Mouse (Mus musculus): ENCODE measurements around the gene Ubr4.

The Ubr4 gene

DNA sequence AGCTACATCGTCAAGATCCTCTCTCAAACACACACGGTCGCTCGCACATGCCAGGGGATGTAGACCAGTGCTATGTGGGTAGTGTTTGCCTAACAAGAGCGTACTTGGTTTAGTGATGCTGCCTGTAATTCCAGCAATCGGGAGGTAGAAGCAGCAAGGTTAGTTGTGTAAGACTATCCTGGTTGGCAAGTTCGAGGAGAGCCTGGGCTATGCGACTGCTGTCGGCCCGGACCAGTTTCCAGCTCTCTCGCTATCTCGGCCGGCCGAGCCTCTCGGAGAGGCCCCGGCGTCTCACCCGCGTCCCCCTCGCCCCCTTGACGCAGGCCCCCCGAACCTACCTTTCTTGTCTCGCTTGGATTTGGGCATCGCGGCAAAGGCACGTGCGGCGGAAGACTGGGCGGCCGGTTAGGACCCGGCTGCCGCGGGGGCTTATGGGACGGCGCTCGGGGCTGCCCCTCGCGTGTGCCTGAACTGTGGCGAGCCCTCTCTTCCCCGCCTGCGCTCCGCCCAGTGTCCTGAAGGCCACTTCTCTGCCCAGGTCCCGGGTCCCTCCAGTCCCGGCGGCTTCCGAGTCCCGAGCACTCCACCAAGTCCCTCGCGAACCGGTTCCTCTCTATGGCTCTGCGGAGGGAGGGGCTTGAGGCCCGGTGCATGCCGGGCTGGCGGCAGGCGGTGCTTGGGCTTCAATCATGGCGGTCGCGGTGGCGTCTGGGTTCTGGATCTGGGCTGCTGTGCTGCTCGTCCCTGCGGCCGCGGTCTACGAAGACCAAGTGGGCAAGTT, at the start of gene Ubr4, which contains the start of the genes Mrto4 and Emc1:
Gene Ubr4, plus strand, starts transcription at position 679 of the 781 bp plus-strand sequence.
Gene Mrto4, minus strand, starts transcription at position 646 of the 781 bp plus-strand sequence.
Gene Emc1, plus strand, starts transcription at position 657 of the 781 bp plus-strand sequence.
- peak; percentile 75 for DNase-seq (ENCODE audit: low spot score)

DNA sequence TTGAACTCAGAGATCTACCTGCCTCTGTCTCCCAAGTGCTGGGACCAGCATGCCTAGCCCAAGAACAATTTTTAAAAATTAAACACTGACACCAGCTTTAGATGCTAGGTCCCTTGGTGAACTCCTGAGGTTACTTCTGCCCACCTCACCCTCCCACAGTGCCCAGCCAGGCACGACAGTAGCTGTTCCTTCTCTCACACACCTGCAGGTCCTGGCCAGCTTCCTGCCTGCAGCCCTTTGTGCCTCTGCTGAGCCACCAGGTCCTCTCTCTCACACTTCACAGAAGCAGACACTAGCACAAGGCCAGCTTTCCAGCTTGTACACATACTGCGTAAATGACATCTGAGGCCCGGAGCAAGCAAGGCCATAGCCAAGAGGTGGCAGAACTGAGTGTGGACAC, 46.9 kb upstream of the Ubr4 start:
- DNase-seq (ENCODE audit: low spot score) = no peak

DNA sequence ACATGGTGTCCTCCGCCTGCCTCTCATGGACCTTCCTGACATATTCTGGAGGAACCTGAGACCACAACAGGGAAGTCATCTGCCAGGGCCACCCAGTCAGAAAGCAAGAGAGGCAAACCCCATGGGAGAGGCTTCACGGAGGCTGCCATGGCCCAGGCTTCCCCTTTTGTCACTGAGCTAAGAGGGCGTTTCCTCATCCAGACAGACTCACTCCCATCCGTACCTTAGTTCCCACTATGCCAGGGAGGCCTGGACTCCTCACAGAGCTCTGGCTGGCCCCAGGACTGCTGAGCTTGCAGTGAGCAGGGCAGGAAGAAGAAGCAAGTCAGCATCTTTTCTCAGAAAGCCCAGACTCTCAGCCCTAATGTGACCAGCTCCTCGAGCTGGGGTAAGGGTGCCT, 44.5 kb upstream of the Ubr4 start:
- DNase-seq (ENCODE audit: low spot score) = no peak

DNA sequence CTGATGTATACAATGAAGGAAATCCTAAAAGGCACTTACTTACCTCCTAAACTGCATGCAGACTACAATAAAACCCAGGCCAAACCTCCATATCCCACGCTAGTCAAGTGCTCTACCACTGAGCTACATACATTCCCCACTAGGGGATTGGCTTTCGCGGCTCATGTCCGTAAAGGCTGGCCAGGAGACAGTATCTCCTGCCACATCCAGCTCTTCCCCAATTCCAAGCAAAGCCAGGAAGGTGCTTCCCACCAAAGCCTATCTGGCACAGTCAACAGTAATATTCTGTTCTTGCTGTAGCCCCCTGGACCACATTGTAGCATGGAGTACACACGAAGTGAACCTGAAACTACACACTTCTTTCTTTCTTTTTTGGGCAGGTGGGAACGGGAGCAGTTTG, 42.8 kb upstream of the Ubr4 start:
- no peak for DNase-seq (ENCODE audit: low spot score)

DNA sequence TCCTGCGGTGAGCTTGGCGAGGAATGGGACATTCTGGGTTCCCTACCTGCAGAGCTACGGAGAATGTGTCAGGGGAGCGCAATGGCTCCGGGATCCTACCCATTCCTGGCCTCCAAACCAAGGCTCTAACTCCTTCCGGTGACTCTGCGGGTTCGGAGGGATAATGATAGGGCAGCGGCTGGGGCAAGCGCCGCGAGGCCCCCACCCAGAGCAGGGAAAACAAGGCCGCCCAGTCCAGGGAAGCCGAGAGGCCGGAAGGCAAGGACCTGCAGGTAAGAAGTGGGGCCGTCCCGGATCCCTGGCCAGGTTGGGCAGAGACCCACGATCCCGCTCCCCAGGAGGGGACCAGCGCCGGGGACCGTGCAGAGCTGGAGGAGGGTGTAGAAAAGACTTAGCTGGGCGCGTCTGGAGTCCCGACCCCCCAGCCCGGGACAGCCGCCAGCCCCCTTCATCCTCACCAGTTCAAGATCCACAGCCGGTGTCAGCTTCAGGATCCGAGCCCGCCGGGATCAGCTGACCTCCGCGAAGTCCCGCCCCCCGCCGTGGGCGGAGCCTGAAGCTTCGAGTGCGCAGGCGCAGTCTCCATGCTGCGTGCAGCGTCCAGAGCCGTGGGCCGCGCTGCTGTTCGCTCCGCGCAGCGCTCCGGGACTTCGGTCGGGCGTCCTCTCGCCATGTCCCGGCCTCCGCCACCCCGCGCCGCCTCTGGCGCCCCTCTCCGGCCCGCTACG, 42.1 kb upstream of the Ubr4 start, which contains the start of the genes Pqlc2 and Akr7a5:
Gene Pqlc2, minus strand, starts transcription at position 538 of the 728 bp plus-strand sequence.
Gene Akr7a5, plus strand, starts transcription at position 574 of the 728 bp plus-strand sequence.
- DNase-seq (ENCODE audit: low spot score) = peak; percentile 90

DNA sequence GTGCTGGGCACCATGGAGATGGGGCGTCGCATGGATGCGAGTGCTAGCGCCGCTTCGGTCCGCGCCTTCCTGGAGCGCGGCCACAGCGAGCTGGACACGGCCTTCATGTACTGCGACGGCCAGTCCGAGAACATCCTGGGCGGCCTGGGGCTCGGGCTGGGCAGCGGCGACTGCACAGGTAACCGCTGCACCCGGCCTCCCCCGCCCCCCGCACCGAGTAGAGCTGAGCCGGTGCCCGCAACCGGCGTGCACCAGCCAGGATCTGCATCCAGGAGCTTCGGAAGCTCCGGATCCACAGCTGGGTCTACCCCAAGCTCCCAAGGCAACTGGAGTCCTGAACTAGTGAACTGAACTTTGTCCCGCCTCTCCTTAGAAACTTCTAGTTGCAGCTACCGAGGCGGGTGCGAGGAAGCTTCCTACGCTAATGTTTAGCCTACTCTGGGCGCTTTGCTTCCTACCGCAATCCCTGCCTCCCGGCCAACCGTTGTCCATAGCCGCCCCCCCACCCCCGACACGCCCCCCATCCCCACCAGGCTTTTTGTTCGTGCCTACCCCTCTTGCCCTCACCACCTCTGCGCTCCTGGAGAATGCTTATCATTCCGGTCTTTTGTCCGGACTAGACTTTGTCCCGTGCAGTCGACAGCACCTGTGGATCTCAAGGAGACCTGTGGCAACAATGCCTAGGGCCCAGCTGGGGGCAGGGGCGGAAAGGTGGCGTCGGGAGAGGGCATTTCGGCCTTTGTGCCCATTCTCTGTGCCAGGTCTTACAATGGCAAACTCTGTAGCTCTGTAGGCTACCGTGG, 41.3 kb upstream of the Ubr4 start:
- DNase-seq (ENCODE audit: low spot score) = no peak

DNA sequence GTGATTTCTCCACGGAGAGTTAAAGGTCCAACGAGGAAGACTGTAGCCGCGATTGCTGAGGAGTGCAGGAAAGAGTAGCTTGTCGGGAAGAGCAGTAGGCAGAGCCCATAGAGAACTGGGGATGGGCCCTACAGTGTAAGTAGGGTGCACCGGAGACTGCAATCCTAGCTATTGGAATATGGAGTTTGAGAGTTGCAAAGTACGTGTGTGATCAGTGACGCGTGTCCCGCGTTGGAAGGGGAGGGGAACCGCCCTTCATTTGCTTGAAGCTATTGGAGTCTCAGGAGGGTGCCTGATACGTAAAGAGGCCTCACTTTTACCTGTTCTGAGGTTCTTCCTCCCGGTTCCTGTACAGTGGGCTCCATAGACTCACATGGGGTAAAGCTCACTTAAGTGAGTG, 40.7 kb upstream of the Ubr4 start:
- DNase-seq (ENCODE audit: low spot score) = no peak

DNA sequence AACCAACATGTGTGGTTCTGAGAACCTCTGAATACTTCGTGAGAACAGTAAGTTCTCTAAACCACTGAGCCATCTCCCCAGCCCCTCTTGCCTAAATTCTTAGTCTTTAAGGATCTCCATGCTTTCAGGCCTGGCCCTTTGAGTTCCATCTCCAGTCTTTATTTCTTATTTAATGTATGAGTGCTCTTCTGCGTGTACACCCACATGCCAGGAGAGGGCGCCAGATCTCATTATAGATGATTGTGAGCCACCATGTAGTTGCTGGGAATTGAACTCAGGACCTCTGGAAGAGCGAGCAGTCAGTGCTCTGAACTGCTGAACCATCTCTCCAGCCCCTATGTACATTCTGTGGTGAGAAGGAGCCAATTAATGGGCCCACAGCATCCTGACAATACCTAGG, 39.8 kb upstream of the Ubr4 start:
- DNase-seq (ENCODE audit: low spot score) = no peak

DNA sequence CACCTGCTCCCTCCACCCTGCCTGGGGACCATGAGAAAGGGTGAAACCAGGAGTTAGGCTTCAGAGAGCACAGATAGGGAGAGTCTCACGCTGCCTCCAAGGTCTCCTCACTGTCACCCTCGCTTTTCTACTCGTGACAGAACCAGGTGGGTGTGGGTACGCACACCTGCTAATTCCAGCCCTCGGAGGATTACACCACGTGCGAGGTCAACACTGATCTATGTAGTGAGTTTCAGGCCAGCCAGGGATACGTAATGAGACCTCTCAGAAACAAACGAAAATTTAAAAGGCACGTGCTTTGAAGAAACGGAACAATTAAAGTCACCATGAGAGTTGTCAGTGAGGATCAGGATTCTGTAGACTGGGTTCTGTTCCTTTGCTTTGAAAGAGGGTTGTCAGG, 34.0 kb upstream of the Ubr4 start:
- no peak for DNase-seq (ENCODE audit: low spot score)

DNA sequence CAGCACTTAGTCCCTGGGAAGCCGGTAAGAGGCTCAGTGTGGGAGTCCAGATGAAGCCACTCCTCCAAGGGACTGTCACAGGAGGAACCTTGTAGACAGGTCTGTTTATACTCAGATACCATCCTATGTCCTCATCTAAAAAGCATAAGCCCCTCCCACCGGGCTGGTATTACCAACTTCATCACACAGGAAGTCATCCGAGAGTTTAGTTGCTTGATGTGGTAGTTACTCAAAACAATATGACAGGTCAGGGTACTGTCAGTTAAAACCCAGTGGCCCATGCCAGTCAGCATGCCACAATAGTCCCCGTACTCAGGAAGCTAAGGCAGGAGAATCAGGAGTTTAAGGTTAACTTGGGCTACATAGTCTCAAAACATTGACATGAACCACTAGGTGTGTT, 32.7 kb upstream of the Ubr4 start:
- DNase-seq (ENCODE audit: low spot score) = no peak

DNA sequence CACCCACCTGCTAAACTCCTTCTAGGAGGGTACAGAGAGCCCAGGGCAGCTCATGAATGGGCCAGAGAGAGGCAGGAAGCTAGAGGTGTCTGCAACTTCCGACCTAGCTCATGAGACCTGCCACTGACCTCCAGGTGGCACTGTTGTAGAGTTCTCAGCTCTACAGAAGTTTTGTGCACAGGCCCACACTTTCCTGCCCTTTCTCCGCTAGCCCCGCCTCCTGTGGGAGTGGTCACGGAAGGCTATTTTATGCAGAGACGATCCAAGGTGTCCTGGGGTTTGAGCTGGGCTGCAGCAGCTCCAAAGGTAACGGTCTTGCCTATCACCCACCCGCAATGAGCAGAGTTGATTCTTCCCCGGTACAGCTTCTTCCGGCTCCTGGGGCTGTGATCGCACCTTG, 21.8 kb upstream of the Ubr4 start:
- DNase-seq (ENCODE audit: low spot score) = peak; percentile 76

DNA sequence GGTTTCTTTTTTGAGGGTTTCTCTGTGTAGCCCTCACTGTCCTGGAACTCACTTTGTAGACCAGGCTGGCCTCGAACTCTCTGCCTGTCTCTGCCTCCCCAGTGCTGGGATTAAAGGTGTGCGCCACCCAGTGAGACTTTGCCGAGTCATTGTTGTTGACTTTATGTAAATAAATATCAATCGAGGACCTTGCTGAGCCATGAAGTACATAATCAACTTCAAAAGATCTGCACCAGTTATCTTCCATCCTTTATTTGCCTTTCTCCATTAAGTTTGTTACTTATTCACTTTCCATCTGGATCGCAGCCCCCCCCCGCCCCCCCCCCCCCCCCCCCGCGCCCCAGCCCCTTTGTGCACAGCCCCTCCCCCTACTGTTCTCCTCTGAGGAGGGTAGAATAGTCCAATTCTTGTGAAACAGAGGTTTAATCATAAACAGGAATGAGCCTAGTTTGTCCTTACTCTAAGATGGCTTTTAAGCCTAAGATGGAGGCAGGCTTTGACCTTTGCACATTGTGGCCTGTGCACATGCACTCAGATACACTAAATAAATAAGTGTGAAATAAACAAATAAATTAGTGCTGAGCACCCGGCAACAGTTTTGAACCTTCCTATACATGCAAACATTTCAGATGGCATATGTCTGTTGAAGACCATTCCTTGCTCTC, 17.6 kb upstream of the Ubr4 start:
- DNase-seq (ENCODE audit: low spot score) = no peak

DNA sequence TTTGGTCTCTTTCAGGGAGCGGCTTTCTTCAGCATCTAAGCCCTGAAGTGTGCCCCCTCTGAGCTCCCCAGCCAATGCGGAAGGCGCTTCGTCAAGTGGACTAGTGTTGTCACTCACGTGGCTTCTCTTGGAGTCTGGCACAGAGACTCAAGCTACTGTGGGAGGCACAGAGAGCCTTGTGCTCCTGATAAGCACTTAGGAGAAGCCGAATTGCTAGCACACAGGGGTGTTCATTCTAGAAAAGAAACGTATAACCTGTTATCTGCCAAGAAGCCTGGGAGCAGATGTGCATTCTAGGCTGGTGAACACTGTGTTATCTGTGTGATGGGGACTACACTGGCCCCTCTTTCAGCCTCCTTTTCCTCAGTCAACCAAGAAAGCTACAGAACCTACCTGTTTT, 16.9 kb upstream of the Ubr4 start:
- no peak for DNase-seq (ENCODE audit: low spot score)

DNA sequence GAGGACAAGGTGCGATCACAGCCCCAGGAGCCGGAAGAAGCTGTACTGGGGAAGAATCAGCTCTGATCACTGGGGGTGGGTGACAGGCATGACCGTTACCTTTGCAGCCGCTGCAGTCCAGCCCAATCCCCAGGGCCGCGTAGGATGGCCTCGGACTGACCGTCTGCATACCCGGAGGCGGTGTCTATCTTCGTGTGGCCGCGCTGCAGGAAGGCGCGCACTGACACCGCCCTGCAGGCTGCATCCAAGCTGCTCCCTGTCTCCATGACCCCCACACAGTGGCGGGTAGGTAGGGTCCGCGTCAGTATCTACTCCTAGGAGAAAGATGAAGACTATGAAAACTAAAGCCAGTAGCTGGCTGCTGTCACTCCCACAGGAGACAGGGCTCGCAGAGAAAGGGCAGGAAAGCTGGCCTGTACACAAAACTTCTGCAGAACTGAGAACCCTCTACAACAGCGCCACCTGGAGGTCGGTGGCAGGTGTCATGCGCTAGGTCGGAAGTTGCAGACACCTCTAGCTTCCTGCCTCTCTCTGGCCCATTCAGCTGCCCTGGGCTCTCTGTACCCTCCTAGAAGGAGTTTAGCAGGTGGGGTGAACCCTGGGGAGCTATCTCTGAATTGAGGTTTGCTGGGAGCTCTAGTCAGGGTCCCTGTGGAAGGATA, 15.5 kb upstream of the Ubr4 start:
- peak; percentile 49 for DNase-seq (ENCODE audit: low spot score)

DNA sequence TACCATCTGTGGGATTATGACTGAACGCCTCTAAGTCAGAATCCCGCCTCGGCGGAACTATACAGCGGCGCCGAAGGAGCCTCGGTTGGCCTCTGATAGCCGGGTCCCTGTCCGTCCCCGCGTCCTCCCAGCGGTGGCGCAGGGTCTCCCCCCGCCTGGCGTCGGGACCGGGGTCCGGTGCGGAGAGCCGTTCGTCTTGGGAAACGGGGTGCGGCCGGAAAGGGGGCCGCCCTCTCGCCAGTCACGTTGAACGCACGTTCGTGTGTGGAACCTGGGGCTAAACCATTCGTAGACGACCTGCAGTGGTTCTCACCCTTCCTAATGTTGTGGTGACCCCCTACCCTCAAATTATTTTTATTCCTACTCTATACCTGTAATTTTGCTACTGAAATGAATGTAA, 14.3 kb upstream of the Ubr4 start:
- DNase-seq (ENCODE audit: low spot score) = no peak

DNA sequence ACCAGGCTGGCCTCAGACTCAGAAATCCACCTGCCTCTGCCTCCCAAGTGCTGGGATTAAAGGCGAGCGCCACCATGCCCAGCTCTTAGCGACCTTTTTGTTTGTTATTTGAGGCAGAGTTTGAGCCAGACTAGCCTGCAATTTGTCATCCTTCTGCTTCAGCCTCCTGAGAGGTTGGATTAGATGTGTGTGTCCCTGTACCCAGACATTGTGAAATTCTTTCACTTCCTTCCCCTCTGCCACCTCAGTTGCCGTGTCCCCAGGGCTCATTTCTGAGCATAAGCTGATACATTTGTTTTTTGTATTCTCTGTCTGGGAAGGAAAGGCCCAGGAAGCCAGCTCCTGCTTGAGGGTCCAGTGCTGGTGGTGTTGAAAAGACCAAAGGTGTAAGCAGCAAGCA, 11.6 kb upstream of the Ubr4 start:
- no peak for DNase-seq (ENCODE audit: low spot score)

DNA sequence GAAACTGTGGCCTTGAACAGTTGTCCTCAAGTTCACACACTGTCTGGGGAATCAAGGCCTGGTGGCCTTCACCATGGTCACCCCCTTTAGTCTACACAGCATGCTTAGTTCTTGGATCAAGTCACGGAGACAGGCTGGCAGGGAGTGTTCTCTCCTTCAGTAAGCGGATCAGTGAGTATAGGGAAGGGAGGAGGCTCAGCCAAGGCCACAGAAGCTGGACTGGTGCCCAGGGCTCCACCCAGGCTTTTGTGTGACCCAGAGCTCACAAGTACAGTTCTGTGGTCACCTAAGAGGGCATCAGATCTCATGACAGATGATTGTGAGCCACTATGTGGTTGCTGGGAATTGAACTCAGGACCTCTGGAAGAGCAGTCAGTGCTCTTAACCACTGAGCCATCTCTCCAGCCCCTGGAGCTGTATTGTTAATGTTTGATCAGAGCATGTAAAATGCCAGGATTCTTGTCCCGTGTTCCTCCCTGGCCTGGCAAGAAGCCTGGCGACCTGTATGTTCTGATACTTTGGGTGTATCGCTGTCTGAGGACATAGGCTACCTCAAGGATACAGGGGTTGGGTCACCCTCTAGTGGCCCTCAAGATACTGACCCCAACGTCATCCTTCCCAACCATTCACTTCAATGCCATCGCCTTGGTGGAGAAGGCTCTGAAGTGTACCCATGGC, 10.7 kb upstream of the Ubr4 start:
- DNase-seq (ENCODE audit: low spot score) = peak; percentile 78

DNA sequence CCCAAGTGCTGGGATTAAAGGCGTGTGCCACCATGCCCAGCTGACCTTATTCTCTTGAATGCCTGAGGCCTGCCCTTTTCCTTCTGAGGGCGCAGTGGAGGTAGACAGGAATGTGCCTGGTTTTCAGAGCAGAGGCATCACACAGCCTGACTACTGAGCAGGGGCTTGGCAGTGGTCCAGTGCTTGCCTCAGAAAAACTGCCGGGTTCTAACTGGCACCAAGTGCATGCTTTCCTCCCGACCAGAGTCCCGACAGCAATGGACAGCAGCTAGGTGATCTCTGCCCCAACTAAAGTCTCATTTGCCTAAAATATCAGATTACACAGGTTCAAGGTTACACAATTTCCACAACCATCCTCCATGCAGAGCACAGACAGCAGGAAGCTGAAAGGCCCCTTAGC, 8.7 kb upstream of the Ubr4 start:
- peak; percentile 32 for DNase-seq (ENCODE audit: low spot score)

DNA sequence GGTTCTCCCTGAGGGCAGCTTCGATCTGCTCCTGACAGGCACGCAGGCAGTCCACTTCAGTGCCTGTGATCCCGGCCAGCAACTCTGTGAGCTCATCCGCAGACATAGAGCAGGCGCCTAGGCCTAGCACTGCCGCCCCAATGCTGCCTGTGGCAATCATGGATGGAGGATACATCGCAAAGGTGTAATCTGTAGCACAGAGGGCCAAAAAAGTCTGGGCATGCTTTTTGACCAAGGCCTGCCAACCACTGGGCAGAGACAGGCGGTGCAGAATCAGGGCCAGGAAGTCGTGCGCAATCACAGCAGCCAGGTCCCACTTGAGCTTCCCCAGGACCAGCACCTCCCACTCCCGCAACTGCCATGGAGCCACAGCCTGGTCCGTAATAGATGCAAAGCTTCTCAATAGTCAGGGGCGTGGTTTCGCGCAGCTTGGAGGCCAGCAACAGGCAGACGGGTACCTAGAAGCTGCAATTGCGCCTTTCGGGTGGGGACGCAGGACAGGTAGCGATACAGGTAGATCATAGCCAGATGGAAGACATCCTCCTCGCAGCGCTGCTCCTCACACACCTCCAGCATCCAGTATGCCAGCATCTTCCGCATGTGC, 6.9 kb upstream of the Ubr4 start:
- no peak for DNase-seq (ENCODE audit: low spot score)

DNA sequence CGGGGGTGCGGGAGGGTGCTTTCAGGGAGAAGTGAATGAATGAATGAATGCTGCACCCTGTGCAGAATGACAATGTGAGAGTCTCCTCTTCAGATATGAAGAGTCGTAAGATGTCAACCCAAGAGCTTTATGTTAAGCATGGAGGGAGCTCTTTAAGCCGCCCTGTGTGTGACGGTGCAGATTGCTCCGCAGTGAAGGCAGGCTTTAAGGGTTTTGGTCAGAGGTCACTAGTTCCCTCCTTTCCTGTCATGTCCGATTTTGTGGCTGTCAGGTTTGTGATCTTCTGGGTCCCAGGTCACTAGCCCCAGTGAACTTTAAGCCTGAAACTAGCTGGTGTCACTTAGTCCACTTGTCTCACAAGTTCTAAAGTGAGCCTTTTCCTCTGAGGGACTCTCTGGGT, 423 bp downstream of the Ubr4 start:
- no peak for DNase-seq (ENCODE audit: low spot score)
